Mouse (Mus musculus) forebrain, postnatal 0 days (tissue): ENCODE results near the gene Aldh1a3. TPM values are rescaled to one million over a fixed set of nuclear protein-coding genes. Genes with fewer than 3 reads are reported as not detected.

Experiments used
- ATAC-seq: fragments of 200-750 bp; cut with Nextera tagmentation; 2 replicates; pipeline ENCODE4 v1.8.0; 2017; ENCODE audit warnings: mild to moderate bottlenecking, moderate library complexity
- DNase-seq: peaks from one replicate; pipeline ENCODE4 v3.0.0-alpha.2; 2015
- H3K27ac ChIP-seq: fragments of 300-500 bp; sonication (generic); 2 replicates; pipeline ENCODE4 v1.5.1; 2014; ENCODE audit warnings: low read depth, mild to moderate bottlenecking, antibody characterized with exemption, low read length, moderate library complexity, mixed read lengths
- H3K27me3 ChIP-seq: fragments of 300-500 bp; sonication (generic); 2 replicates; pipeline ENCODE4 v1.6.1; 2014; ENCODE audit warnings: mild to moderate bottlenecking, low read length, mixed read lengths; ENCODE audit not compliant: insufficient read depth
- H3K36me3 ChIP-seq: fragments of 300-500 bp; sonication (generic); 2 replicates; pipeline ENCODE4 v1.6.1; 2014; ENCODE audit warnings: mild to moderate bottlenecking, moderate library complexity; ENCODE audit not compliant: insufficient read depth
- H3K4me1 ChIP-seq: fragments of 300-500 bp; sonication (generic); 2 replicates; pipeline ENCODE4 v1.6.1; 2014; ENCODE audit warnings: antibody characterized with exemption; ENCODE audit not compliant: insufficient read depth
- H3K4me2 ChIP-seq: fragments of 300-500 bp; sonication (generic); 2 replicates; pipeline ENCODE4 v1.6.1; 2014; ENCODE audit warnings: low read depth, mild to moderate bottlenecking, moderate library complexity
- H3K4me3 ChIP-seq: fragments of 300-500 bp; sonication (generic); 2 replicates; pipeline ENCODE4 v1.5.1; 2014; ENCODE audit warnings: low read depth, low read length, mixed read lengths
- H3K9ac ChIP-seq: fragments of 300-500 bp; sonication (generic); 2 replicates; pipeline ENCODE4 v1.6.1; 2014; ENCODE audit warnings: mild to moderate bottlenecking
- H3K9me3 ChIP-seq: fragments of 300-500 bp; sonication (generic); 2 replicates; pipeline ENCODE4 v1.6.1; 2016; ENCODE audit warnings: low read length
- CTCF ChIP-seq: sonication (generic); IDR thresholded peaks from 2 replicates; pipeline ENCODE4 v1.5.1; 2016; ENCODE audit warnings: antibody characterized with exemption, control low read depth, low read depth
- WGBS: fragments of 180-500 bp; shearing (Covaris S2); extraction: QIAGEN DNeasy Blood & Tissue Kit; methylation state at CpG from one replicate; pipeline ENCODE4 v1.1.7; 2014; 5-methylcytosine and 5-hydroxymethylcytosine counted together
- polyA plus RNA-seq: library from polyadenylated mRNA; unstranded; fragments of >200 nt; fragmentation: Nextera tagmentation; extraction: Ambion mirVana; gene quantifications from 2 replicates; pipeline ENCODE4 v1.2.1, GENCODE M21; 2015
- total RNA-seq: library from RNA; depleted of rRNA; stranded (reverse); fragments of >200 nt; gene quantifications from 2 replicates; pipeline ENCODE4 v1.2.3, GENCODE M21; 2014

The Aldh1a3 gene
- total and polyA plus RNA-seq, 2 experiments from 2014 or later, result 2.8 to 3.2 TPM

DNA sequence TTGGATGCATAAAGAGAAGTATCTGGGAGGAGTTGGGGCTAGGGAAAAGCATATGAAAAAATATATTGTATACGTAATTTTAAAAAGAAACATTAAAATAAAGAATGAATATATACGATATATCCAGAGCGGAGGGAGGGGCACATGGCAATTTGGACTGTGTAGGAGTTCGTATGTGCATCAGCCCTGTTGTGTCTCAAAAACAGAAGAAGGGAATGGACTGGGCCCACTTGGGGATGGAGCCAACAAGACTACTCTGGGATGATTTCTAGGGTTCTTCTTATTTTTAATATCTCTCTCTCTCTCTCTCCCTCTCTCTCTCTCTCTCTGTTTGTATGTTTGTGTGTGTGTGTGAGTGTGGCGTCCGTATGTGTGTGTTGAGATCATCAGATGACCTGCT lies 40.9 kb downstream of the Aldh1a3 start:
- H3K9ac ChIP-seq, result no peak overlapping the region
- H3K27ac ChIP-seq, result no peak overlapping the region
- TF ChIP-seq CTCF, result no peak
- H3K4me1 ChIP-seq, result peaks cover 8% of the 10 kb centered on the region
- H3K4me3 ChIP-seq, result no peak overlapping the region
- no peak overlapping the region for H3K4me2 ChIP-seq
- ATAC-seq, result no peak
- H3K27me3 ChIP-seq, result peaks cover 5% of the 10 kb centered on the region
- DNase-seq, result no peak
- no peaks in the 10 kb centered on the region for H3K9me3 ChIP-seq
- H3K36me3 ChIP-seq, result no peaks in the 10 kb centered on the region
- WGBS, result 95% methylated on average over 6 of the region's 6 CpGs

DNA sequence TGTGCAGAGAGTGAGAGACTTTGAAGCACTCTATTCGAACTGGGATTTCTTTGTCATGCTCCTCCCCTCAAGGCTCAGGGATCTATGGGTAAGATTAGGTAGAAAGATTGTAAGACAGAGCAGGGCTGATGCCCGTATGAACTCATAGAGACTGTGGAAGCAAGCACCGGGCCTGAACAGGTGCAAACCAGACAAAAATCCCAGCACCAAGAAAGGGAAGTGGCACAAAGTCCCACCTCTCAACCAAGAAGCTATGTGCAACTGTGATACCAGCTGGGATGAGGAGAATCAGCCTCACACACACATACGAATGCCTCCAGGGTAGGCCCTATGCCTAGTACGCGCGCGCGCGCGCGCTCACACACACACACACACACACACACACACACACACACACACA lies 41.5 kb downstream of the Aldh1a3 start:
- H3K27me3 ChIP-seq, result peaks cover 5% of the 10 kb centered on the region
- H3K4me2 ChIP-seq, result no peak overlapping the region
- H3K9me3 ChIP-seq, result no peaks in the 10 kb centered on the region
- H3K4me1 ChIP-seq, result peaks cover 8% of the 10 kb centered on the region
- no peak for TF ChIP-seq CTCF
- H3K4me3 ChIP-seq, result no peak overlapping the region
- no peak for ATAC-seq
- no peak for DNase-seq
- no peaks in the 10 kb centered on the region for H3K36me3 ChIP-seq
- 93% methylated on average over 12 of the region's 12 CpGs for WGBS
- no peak overlapping the region for H3K27ac ChIP-seq
- no peak overlapping the region for H3K9ac ChIP-seq

DNA sequence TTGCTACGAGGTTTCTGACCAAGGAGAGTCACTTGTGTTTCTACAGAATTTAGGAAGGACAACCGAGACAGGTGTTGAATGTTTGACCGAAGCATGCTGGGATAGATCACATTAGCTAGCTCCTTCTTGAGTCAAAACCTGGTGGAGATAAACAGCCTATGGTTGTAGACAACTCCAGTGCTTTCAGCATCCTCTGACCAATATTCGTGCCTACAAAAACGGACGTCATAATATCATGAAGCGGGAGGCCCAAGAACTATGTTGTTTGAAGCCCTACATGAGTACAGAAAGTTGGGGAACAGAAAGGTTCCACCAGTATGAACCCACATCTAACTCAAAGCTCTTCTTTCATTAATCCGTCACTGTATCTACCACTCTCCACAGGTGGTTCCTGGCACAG lies 42.4 kb downstream of the Aldh1a3 start:
- no peak overlapping the region for H3K4me3 ChIP-seq
- no peak for TF ChIP-seq CTCF
- DNase-seq, result no peak
- H3K36me3 ChIP-seq, result no peaks in the 10 kb centered on the region
- peaks cover 5% of the 10 kb centered on the region for H3K27me3 ChIP-seq
- H3K4me1 ChIP-seq, result peaks cover 8% of the 10 kb centered on the region
- no peaks in the 10 kb centered on the region for H3K9me3 ChIP-seq
- ATAC-seq, result no peak
- 92% methylated on average over 8 of the region's 8 CpGs for WGBS
- H3K27ac ChIP-seq, result no peak overlapping the region
- no peak overlapping the region for H3K4me2 ChIP-seq
- no peak overlapping the region for H3K9ac ChIP-seq

DNA sequence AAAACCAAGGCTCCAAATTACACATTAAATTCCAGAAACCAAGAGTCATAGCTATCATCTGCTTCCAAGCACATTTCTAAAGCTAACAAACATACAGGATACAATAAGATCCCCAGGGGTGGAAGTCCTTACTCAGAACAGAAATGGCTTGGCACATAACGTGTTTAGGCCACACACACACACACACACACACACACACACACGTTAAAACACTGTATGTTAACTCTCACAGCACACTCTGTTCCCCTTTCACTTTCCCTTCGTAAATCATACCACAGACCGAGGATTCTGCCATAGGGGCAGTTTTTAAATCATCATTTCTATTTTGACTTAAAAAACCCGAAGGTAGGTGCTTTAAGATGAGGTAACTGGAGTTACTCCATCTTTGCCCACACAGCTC lies 43.1 kb downstream of the Aldh1a3 start:
- no peaks in the 10 kb centered on the region for H3K36me3 ChIP-seq
- H3K27me3 ChIP-seq, result peaks cover 5% of the 10 kb centered on the region
- no peak overlapping the region for H3K4me3 ChIP-seq
- H3K4me1 ChIP-seq, result peaks cover 8% of the 10 kb centered on the region
- DNase-seq (no peak), ATAC-seq (no peak)
- H3K4me2 ChIP-seq, result no peak overlapping the region
- no peak for TF ChIP-seq CTCF
- no peak overlapping the region for H3K27ac ChIP-seq
- no peaks in the 10 kb centered on the region for H3K9me3 ChIP-seq
- 76% methylated on average over 5 of the region's 5 CpGs for WGBS
- H3K9ac ChIP-seq, result no peak overlapping the region

DNA sequence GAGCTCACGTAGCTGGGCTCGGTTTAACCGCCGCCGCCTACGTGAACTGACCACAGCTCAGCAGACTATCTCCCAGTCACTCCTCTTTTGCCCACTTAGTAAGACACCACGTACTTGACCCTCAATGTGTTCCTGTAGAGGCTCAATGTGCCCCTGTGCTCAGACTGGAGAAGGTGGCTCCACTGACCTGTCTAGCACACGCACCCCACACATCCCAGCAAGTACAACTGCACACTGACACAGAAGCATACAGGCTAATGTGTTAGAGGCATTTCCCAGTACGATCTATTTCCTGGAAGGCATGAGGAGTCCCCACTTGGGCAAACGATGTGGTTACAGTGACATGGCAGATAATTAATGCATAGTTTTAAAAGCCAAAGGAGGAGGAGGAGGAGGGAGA lies 50.8 kb downstream of the Aldh1a3 start:
- Histone ChIP-seq H3K36me3 (no peaks in the 10 kb centered on the region), H3K4me2 (no peak overlapping the region), H3K4me1 (no peaks in the 10 kb centered on the region), H3K4me3 (no peak overlapping the region), H3K9me3 (no peaks in the 10 kb centered on the region), H3K27me3 (no peaks in the 10 kb centered on the region), H3K27ac (no peak overlapping the region), H3K9ac (no peak overlapping the region)
- 86% methylated on average over 10 of the region's 10 CpGs for WGBS
- DNase-seq, result no peak
- ATAC-seq, result no peak
- no peak for TF ChIP-seq CTCF

- no peak overlapping the region for H3K4me2 ChIP-seq
- no peaks in the 10 kb centered on the region for H3K36me3 ChIP-seq
- WGBS, result 82% methylated on average over 4 of the region's 4 CpGs
- DNase-seq (no peak), ATAC-seq (no peak)
- H3K27me3 ChIP-seq, result no peaks in the 10 kb centered on the region
- H3K9ac ChIP-seq, result no peak overlapping the region
- H3K4me1 ChIP-seq, result no peaks in the 10 kb centered on the region
- H3K4me3 ChIP-seq, result no peak overlapping the region
- no peak overlapping the region for H3K27ac ChIP-seq
- H3K9me3 ChIP-seq, result no peaks in the 10 kb centered on the region
- TF ChIP-seq CTCF, result no peak
These were observed 51.6 kb downstream of the Aldh1a3 start for GRCm38 (mm10) chr7:66375736-66376135.

DNA sequence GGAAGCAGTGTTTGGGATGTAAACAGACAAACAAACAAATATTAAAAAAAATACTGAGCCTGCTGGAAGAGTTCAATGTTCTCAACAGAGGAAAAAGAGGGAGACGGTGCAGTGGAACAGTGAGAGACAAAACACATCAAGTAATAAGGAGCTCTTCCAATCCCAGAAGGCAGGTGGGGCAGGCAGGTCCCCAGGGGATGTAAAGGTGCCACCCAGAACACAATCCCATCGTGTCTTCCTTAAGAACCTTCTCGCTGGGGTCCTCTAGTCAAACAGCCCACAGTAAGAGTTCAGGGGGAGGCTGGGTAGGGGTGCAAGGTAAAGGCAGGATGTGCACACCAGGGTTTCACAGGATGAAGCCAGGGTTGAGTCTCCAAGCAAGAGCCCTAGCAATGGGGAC lies 53.9 kb downstream of the Aldh1a3 start:
- no peak overlapping the region for H3K27ac ChIP-seq
- H3K4me3 ChIP-seq, result no peak overlapping the region
- H3K27me3 ChIP-seq, result no peaks in the 10 kb centered on the region
- no peaks in the 10 kb centered on the region for H3K36me3 ChIP-seq
- 95% methylated on average over 3 of the region's 3 CpGs for WGBS
- no peak overlapping the region for H3K9ac ChIP-seq
- H3K4me2 ChIP-seq, result no peak overlapping the region
- TF ChIP-seq CTCF, result no peak
- no peak for DNase-seq
- H3K4me1 ChIP-seq, result no peaks in the 10 kb centered on the region
- ATAC-seq, result no peak
- no peaks in the 10 kb centered on the region for H3K9me3 ChIP-seq

- no peaks in the 10 kb centered on the region for H3K9me3 ChIP-seq
- no peak overlapping the region for H3K9ac ChIP-seq
- no peak for TF ChIP-seq CTCF
- no peaks in the 10 kb centered on the region for H3K27me3 ChIP-seq
- 85% methylated on average over 6 of the region's 6 CpGs for WGBS
- H3K4me2 ChIP-seq, result no peak overlapping the region
- H3K4me3 ChIP-seq, result no peak overlapping the region
- DNase-seq, result no peak
- ATAC-seq, result no peak
- H3K27ac ChIP-seq, result no peak overlapping the region
- no peaks in the 10 kb centered on the region for H3K36me3 ChIP-seq
- H3K4me1 ChIP-seq, result no peaks in the 10 kb centered on the region
These were observed 56.3 kb downstream of the Aldh1a3 start for GRCm38 (mm10) chr7:66370970-66371369.
